Mouse (Mus musculus) myocyte (in vitro differentiated cells): ENCODE results near the gene Pacs1. TPM values are rescaled to one million over a fixed set of nuclear protein-coding genes. Genes with fewer than 3 reads are reported as not detected.

Source experiments
- H3K27me3 ChIP-seq: one replicate; pipeline ENCODE4 v1.6.1; 2011; ENCODE audit not compliant: control insufficient read depth, insufficient read depth, insufficient read length
- H3K36me3 ChIP-seq: one replicate; pipeline ENCODE4 v1.6.1; 2011; ENCODE audit not compliant: control insufficient read depth, insufficient read depth
- H3K4me2 ChIP-seq: one replicate; pipeline ENCODE4 v1.6.1; 2011; ENCODE audit warnings: low read depth, control low read depth
- H3K4me3 ChIP-seq: one replicate; pipeline ENCODE4 v1.5.1; 2011; ENCODE audit warnings: mild to moderate bottlenecking, control low read depth, moderate library complexity
- H3K79me2 ChIP-seq: one replicate; pipeline ENCODE4 v1.6.1; 2011; ENCODE audit not compliant: control insufficient read depth, insufficient read depth
- H3ac ChIP-seq: one replicate; pipeline ENCODE4 v1.6.1; 2011; ENCODE audit not compliant: control insufficient read depth, insufficient read length
- CEBPB ChIP-seq: IDR thresholded peaks from 2 replicates; pipeline ENCODE4 v1.6.1; 2011; ENCODE audit warnings: mild to moderate bottlenecking, moderate library complexity; ENCODE audit not compliant: poor library complexity, insufficient read depth, severe bottlenecking
- E2F4 ChIP-seq: IDR thresholded peaks from one replicate; pipeline ENCODE4 v1.6.1; 2011; ENCODE audit warnings: mild to moderate bottlenecking, control low read depth, moderate library complexity; ENCODE audit not compliant: insufficient read depth
- MAX ChIP-seq: IDR thresholded peaks from one replicate; pipeline ENCODE4 v1.6.1; 2011; ENCODE audit warnings: low read depth, mild to moderate bottlenecking, control low read depth
- MYOD1 ChIP-seq, 3 experiments: IDR thresholded peaks; one replicate each; pipeline ENCODE4 v1.6.1; 2011; ENCODE audit warnings: control low read depth in 2 of 3, low read depth in 2 of 3, mild to moderate bottlenecking in 2 of 3, moderate library complexity in 1 of 3; ENCODE audit not compliant: insufficient read length in 2 of 3, control insufficient read depth in 1 of 3
- MYOG ChIP-seq, 3 experiments: IDR thresholded peaks; one replicate each; pipeline ENCODE4 v1.6.1; 2011; ENCODE audit warnings: control low read depth in 2 of 3, low read depth in 2 of 3, mild to moderate bottlenecking in 2 of 3; ENCODE audit not compliant: insufficient read length in 2 of 3, control insufficient read depth in 1 of 3, insufficient read depth in 1 of 3
- POLR2A ChIP-seq: IDR thresholded peaks from one replicate; pipeline ENCODE4 v1.6.1; 2011; ENCODE audit warnings: low read depth, mild to moderate bottlenecking, control low read depth, moderate library complexity; ENCODE audit not compliant: insufficient read length
- POLR2AphosphoS2 ChIP-seq: IDR thresholded peaks from one replicate; pipeline ENCODE4 v1.6.1; 2011; ENCODE audit warnings: low read depth, control low read depth; ENCODE audit not compliant: insufficient read length
- REST ChIP-seq: IDR thresholded peaks from one replicate; pipeline ENCODE4 v1.6.1; 2011; ENCODE audit warnings: mild to moderate bottlenecking, control low read depth, moderate library complexity; ENCODE audit not compliant: insufficient read depth, insufficient read length
- SRF ChIP-seq: IDR thresholded peaks from one replicate; pipeline ENCODE4 v1.6.1; 2011; ENCODE audit warnings: low read depth; ENCODE audit not compliant: control insufficient read depth, insufficient read length
- TCF12 ChIP-seq: IDR thresholded peaks from one replicate; pipeline ENCODE4 v1.6.1; 2011; ENCODE audit warnings: mild to moderate bottlenecking, control low read depth; ENCODE audit not compliant: poor library complexity, insufficient read depth, severe bottlenecking
- TCF3 ChIP-seq: IDR thresholded peaks from one replicate; pipeline ENCODE4 v1.6.1; 2011; ENCODE audit warnings: low read depth, control low read depth; ENCODE audit not compliant: insufficient read length
- USF1 ChIP-seq: IDR thresholded peaks from one replicate; pipeline ENCODE4 v1.6.1; 2011; ENCODE audit warnings: low read depth, mild to moderate bottlenecking, control low read depth, moderate library complexity
- polyA plus RNA-seq: library from polyadenylated mRNA; unstranded; fragments of >200 nt; fragmentation: generic; extraction: Trizol; gene quantifications from one replicate; pipeline ENCODE4 v1.2.1, GENCODE M21; 2012; ENCODE audit warnings: missing spikeins

Pacs1 gene
- polyA plus RNA-seq, 1 experiment = 6.5 TPM

DNA sequence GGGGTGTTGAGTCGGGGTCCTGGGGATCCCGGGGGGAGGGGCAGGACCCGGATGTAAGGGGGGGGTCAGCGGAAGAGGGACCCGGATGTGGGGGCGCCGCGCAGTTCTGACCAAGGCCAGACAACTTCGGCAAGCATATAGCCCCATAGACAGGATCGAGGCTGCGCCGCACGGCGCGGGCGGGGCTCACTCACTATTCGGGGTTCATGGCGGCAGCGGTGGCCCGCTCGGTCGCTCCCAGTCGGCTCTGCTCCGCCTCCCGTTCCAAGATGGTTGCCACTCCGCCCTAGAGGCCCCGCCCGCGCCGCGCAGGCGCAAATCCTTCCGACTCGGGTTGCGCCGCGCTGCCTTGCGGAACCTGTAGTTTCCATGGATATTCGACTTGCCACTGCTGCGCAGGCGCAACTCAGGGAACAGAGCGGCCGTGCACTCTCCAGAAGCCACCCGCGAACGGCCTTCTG lies 166.2 kb downstream of the Pacs1 start, which contains the start of gene Rab1b:
Gene Rab1b (minus strand): TSS at position 342 of the 461 bp plus-strand sequence.
- Histone ChIP-seq H3K4me2 (peak within 1 kb of the TSS; percentile 90), H3K4me3 (peak within 1 kb of the TSS; percentile 86), H3K36me3 (peaks cover 19% of the 10 kb centered on the region), H3ac (peak within 1 kb of the TSS; percentile 22), H3K27me3 (no peaks in the 10 kb centered on the region), H3K79me2 (peaks cover 16% of the 10 kb centered on the region)
- no peak for TF ChIP-seq MYOD1 (IDR thresholded peaks at IDR 0.05; ENCODE audit: control insufficient read depth in 1 of 3, insufficient read length in 2 of 3, low read depth in 2 of 3)
- TF ChIP-seq POLR2A = peak; percentile 81
- no peak for TF ChIP-seq SRF
- peak; percentile 87 for TF ChIP-seq POLR2AphosphoS2

- Histone ChIP-seq H3K4me2 (peak overlapping the region; percentile 90), H3K27me3 (no peaks in the 10 kb centered on the region), H3K36me3 (peaks cover 21% of the 10 kb centered on the region), H3K4me3 (peak overlapping the region; percentile 86), H3ac (peak overlapping the region; percentile 22), H3K79me2 (peaks cover 16% of the 10 kb centered on the region)
- TF ChIP-seq MAX (no peak), POLR2AphosphoS2 (no peak), USF1 (no peak), TCF3 (no peak), E2F4 (no peak), POLR2A (no peak), CEBPB (no peak), MYOD1 (IDR thresholded peaks at IDR 0.05; ENCODE audit: control insufficient read depth in 1 of 3, insufficient read length in 2 of 3, low read depth in 2 of 3) (no peak), REST (no peak), MYOG (IDR thresholded peaks at IDR 0.05; ENCODE audit: control insufficient read depth in 1 of 3, insufficient read depth in 1 of 3, insufficient read length in 2 of 3, low read depth in 2 of 3) (no peak), TCF12 (no peak), SRF (no peak)
Measured at GRCm38 (mm10) chr19:5106074-5106473, 166.8 kb downstream of the Pacs1 start.

- Histone ChIP-seq H3K4me2 (peak within 1 kb of the TSS; percentile 71), H3K79me2 (no peaks in the 10 kb centered on the region), H3K27me3 (no peaks in the 10 kb centered on the region), H3K36me3 (peaks cover 13% of the 10 kb centered on the region), H3K4me3 (no peak within 1 kb of the TSS), H3ac (no peak within 1 kb of the TSS)
- TF ChIP-seq POLR2AphosphoS2 (peak; percentile 75), SRF (no peak), POLR2A (peak; percentile 42)
Measured at GRCm38 (mm10) chr19:5098363-5099143, 174.4 kb downstream of the Pacs1 start, which contains the start of gene Cnih2. TSS of gene Cnih2 (minus strand) at chr19:5098521.

DNA sequence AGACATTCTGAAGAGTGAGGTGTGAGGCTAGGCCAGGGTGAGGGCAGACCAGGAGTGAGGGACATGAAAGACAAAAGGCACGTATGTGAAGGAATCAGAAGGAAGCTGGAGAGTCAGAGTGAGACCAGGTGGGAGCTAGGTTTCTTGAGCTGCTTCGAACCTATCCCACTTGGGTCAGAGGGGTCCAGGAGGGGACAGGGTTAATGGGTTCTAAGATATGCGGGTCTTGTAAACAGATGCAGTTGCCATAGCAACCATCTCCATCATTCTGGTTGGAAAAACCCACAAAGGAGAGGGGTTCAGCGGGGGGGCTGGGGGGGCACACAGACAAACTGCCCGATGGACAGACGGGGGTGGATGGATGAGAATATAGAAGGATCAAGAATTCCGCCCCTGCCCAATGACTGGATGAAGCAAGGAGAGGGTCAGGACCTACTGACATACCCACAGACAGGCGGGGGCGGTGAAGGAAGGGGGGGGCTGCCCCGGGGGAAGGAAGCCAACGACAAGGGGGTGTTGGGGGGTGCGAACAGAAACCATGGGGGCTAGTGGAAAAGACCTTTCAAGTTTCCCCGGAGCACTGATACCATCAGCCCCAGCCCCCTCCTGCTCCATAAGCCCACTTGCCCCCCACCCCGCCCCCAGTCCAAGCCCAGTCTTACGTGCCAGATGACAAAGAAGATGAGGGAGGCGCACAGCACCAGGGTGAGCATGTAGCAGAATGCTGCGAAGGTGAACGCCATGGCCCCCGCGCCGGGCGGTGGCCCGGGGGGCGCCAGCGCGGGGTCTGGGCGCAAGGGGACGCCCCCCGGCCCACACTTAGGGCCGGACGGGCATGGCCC lies 175.2 kb downstream of the Pacs1 start:
- TF ChIP-seq POLR2AphosphoS2 = no peak
- TF ChIP-seq TCF12 = no peak
- TF ChIP-seq TCF3 = no peak
- TF ChIP-seq REST = no peak
- TF ChIP-seq SRF = no peak
- no peak for TF ChIP-seq E2F4
- no peak overlapping the region for H3ac ChIP-seq
- H3K4me3 ChIP-seq = no peak overlapping the region
- peaks cover 9% of the 10 kb centered on the region for H3K36me3 ChIP-seq
- peak overlapping the region; percentile 71 for H3K4me2 ChIP-seq
- no peaks in the 10 kb centered on the region for H3K27me3 ChIP-seq
- no peaks in the 10 kb centered on the region for H3K79me2 ChIP-seq

GRCm38 (mm10) chr19:5095887-5096474 lies 176.9 kb downstream of the Pacs1 start:
- no peak for TF ChIP-seq MYOG (IDR thresholded peaks at IDR 0.05; ENCODE audit: control insufficient read depth in 1 of 3, insufficient read depth in 1 of 3, insufficient read length in 2 of 3, low read depth in 2 of 3)
- peak in 1 of 3 experiments; percentile 44 for TF ChIP-seq MYOD1 (IDR thresholded peaks at IDR 0.05; ENCODE audit: control insufficient read depth in 1 of 3, insufficient read length in 2 of 3, low read depth in 2 of 3)
- peak; percentile 68 for TF ChIP-seq POLR2AphosphoS2
- Histone ChIP-seq H3K4me2 (no peak overlapping the region), H3K27me3 (no peaks in the 10 kb centered on the region), H3K4me3 (no peak overlapping the region), H3ac (no peak overlapping the region), H3K36me3 (peaks cover 2% of the 10 kb centered on the region), H3K79me2 (no peaks in the 10 kb centered on the region)
